Mouse (Mus musculus) megakaryocyte-erythroid progenitor cell, adult 5-6 weeks (primary cell): ENCODE measurements around the gene Mei1. TPM values are rescaled to one million over a fixed set of nuclear protein-coding genes. Genes with fewer than 3 reads are reported as not detected.
A peak's percentile ranks its signal among the peaks of the same experiment; 100 is the strongest.

Experiments
- ATAC-seq: replicated peaks from 2 replicates; pipeline ENCODE4 v1.8.0; 2016; ENCODE audit warnings: mild to moderate bottlenecking, inconsistent platforms; ENCODE audit not compliant: severe bottlenecking, poor library complexity, low FRiP score, low TSS enrichment
- total RNA-seq, 2 experiments: library from RNA; stranded (forward) in 1 of 2; stranded (reverse) in 1 of 2; fragments of 200-1000, 215-1000 nt in 1 of 2; fragments of >200 nt in 1 of 2; fragmentation: Nextera tagmentation in 1 of 2; gene quantifications; 2 replicates each; pipeline ENCODE4 v1.2.3; 2014 to 2017

Mei1 gene
- total RNA-seq, 2 experiments from 2014 or later, result not detected

GRCm38 (mm10) chr15:82146770-82147610 is 77.2 kb downstream of the Mei1 start, which contains the start of gene Srebf2:
Gene Srebf2 (plus strand): TSS chr15:82147181.
- ATAC-seq, result peak; percentile 93

GRCm38 (mm10) chr15:82147611-82148111 is 77.9 kb downstream of the Mei1 start:
- no peak for ATAC-seq

GRCm38 (mm10) chr15:82148510-82148911 is 78.7 kb downstream of the Mei1 start:
- ATAC-seq, result no peak

GRCm38 (mm10) chr15:82150042-82150441 is 80.2 kb downstream of the Mei1 start:
- no peak for ATAC-seq

GRCm38 (mm10) chr15:82151176-82151575 is 81.4 kb downstream of the Mei1 start:
- no peak for ATAC-seq

- no peak for ATAC-seq
Observed at GRCm38 (mm10) chr15:82152022-82152421, 82.2 kb downstream of the Mei1 start.

GRCm38 (mm10) chr15:82152435-82152834 is 82.6 kb downstream of the Mei1 start:
- no peak for ATAC-seq

- no peak for ATAC-seq
Observed at GRCm38 (mm10) chr15:82156298-82156697, 86.5 kb downstream of the Mei1 start.

- ATAC-seq, result 0 out of 2 replicates have a peak, but pooled peaks have one; percentile 30
Observed at GRCm38 (mm10) chr15:82156902-82157301, 87.1 kb downstream of the Mei1 start.

GRCm38 (mm10) chr15:82158243-82159035 is 88.6 kb downstream of the Mei1 start:
- ATAC-seq, result no peak

GRCm38 (mm10) chr15:82159471-82159870 is 89.7 kb downstream of the Mei1 start:
- no peak for ATAC-seq

- no peak for ATAC-seq
Observed at GRCm38 (mm10) chr15:82160731-82161640, 91.2 kb downstream of the Mei1 start.

- no peak for ATAC-seq
Observed at GRCm38 (mm10) chr15:82161965-82162600, 92.3 kb downstream of the Mei1 start.

- ATAC-seq, result no peak
Observed at GRCm38 (mm10) chr15:82163356-82164060, 93.7 kb downstream of the Mei1 start.

GRCm38 (mm10) chr15:82164061-82164399 is 94.2 kb downstream of the Mei1 start:
- peak; percentile 69 for ATAC-seq

- ATAC-seq, result no peak
Observed at GRCm38 (mm10) chr15:82164496-82164895, 94.7 kb downstream of the Mei1 start.

GRCm38 (mm10) chr15:82165332-82166239 is 95.8 kb downstream of the Mei1 start:
- peak; percentile 53; the same call in 1 of the 2 replicates for ATAC-seq
